Mouse (Mus musculus) neutrophil, adult 65 days (primary cell): Measurements from ENCODE around the gene Cap2. TPM values are rescaled to one million over a fixed set of nuclear protein-coding genes. Genes with fewer than 3 reads are reported as not detected.

ENCODE experiments used
- total RNA-seq: library from RNA; stranded (reverse); gene quantifications from 2 replicates; pipeline ENCODE4 v1.2.4, GENCODE M21; 2023

Gene Cap2
- 51.5 and 57.5 TPM in 2 replicates for total RNA-seq

GRCm38 (mm10) chr13:46501800-46502389 lies at the start of gene Cap2:
TSS of gene Cap2 (plus strand) at chr13:46501848.

GRCm38 (mm10) chr13:46669048-46669619 lies 167.5 kb downstream of the Cap2 start, which contains the start of gene Fam8a1:
TSS of gene Fam8a1 (plus strand) at chr13:46669522.

Other genes starting within 250 kb of the Cap2 start
- gene Stmnd1, start 228.1 kb upstream of the Cap2 start, total RNA-seq = not detected in 2 replicates
- 1.0 and 1.1 TPM in 2 replicates for gene Rbm24, start 83.4 kb upstream of the Cap2 start, total RNA-seq
- 11.7 and 19.3 TPM in 2 replicates for gene Fam8a1, start 167.7 kb downstream of the Cap2 start, total RNA-seq
- 121 and 158 TPM in 2 replicates for gene Nup153, start 226.1 kb downstream of the Cap2 start, total RNA-seq